Mouse (Mus musculus) 3T3-L1 (cell line): ENCODE results near the gene Utp6.

Experiments used
- DNase-seq: peaks from one replicate; pipeline ENCODE4 v3.0.0-alpha.2; 2015; ENCODE audit warnings: low read depth, low spot score

Utp6 gene

DNA sequence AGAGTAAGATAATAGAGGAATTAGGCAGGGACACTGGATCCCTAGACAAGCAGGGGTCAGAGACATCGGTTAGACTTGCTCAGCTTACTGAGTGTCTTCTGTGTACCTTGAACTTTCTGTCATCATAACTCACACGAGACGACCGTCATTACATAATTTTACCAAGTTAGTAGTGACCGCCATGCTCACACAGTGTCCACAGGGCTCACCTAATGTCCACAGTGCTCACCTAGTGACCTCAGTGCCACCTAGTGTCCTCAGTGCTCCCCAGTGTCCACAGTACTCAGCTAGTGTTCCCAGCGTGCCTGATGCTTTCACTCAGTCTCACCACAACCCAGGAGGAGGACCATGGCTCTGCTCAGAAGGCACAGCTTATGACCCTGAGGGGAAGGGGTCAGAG lies 77.4 kb downstream of the Utp6 start:
- DNase-seq = no peak
